Mouse (Mus musculus) forebrain, embryonic 12.5 days (tissue): Measurements from ENCODE around the gene Gm10188. TPM values are rescaled to one million over a fixed set of nuclear protein-coding genes. Genes with fewer than 3 reads are reported as not detected.

Source experiments
- ATAC-seq: fragments of 200-750 bp; cut with Nextera tagmentation; 2 replicates; pipeline ENCODE4 v1.8.0; 2017; ENCODE audit warnings: moderate TSS enrichment; ENCODE audit not compliant: low FRiP score
- H3K27ac ChIP-seq: fragments of 300-500 bp; sonication (generic); 2 replicates; pipeline ENCODE4 v1.5.1; 2016; ENCODE audit warnings: mild to moderate bottlenecking
- H3K27me3 ChIP-seq: fragments of 300-500 bp; sonication (generic); 2 replicates; pipeline ENCODE4 v1.6.1; 2016; ENCODE audit warnings: mild to moderate bottlenecking
- H3K36me3 ChIP-seq: fragments of 300-500 bp; sonication (generic); replicated peaks from 2 replicates; pipeline ENCODE4 v1.6.1; 2016; ENCODE audit warnings: mild to moderate bottlenecking
- H3K4me1 ChIP-seq: fragments of 300-500 bp; sonication (generic); 2 replicates; pipeline ENCODE4 v1.6.1; 2016
- H3K4me2 ChIP-seq: fragments of 300-500 bp; sonication (generic); 2 replicates; pipeline ENCODE4 v1.6.1; 2016; ENCODE audit warnings: mild to moderate bottlenecking, moderate library complexity
- H3K4me3 ChIP-seq: fragments of 300-500 bp; sonication (generic); replicated peaks from 2 replicates; pipeline ENCODE4 v1.5.1; 2016; ENCODE audit warnings: mild to moderate bottlenecking
- H3K9ac ChIP-seq: fragments of 300-500 bp; sonication (generic); 2 replicates; pipeline ENCODE4 v1.6.1; 2016; ENCODE audit warnings: mild to moderate bottlenecking
- H3K9me3 ChIP-seq: fragments of 300-500 bp; sonication (generic); 2 replicates; pipeline ENCODE4 v1.6.1; 2016
- WGBS: fragments of 180-500 bp; shearing (Covaris S2); methylation state at CpG from one replicate; pipeline ENCODE4 v1.1.7; 2016; 5-methylcytosine and 5-hydroxymethylcytosine counted together
- polyA plus RNA-seq: library from polyadenylated mRNA; unstranded; fragments of >200 nt; fragmentation: Nextera tagmentation; extraction: Ambion mirVana; gene quantifications from 2 replicates; pipeline ENCODE4 v1.2.1, GENCODE M21; 2016

Gene Gm10188
- polyA plus RNA-seq, 1 experiment from 2014 or later: 0.59 TPM

DNA sequence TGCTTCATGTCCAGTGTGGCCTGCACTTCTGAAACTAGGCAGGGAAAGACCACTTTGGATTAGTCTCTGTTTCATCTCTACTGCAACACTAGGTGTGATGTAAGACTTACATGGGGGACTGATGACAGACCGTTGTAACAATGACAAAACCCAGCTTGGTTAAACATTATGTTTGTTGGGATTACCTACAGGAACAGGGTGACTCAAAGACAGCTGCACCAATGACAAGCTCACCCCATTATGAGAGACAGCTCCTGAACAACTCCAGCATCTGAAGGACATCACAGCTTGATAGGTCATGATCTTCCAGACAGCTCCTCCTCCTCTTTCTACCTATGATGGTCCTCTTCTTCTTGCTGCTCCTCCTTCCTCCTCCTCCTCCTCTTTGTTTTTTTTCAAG lies 30.8 kb upstream of the Gm10188 start:
- Histone ChIP-seq H3K27me3 (no peaks in the 10 kb centered on the region), H3K36me3 (no peaks in the 10 kb centered on the region), H3K9me3 (no peaks in the 10 kb centered on the region), H3K4me1 (peaks cover 6% of the 10 kb centered on the region), H3K27ac (no peak overlapping the region), H3K9ac (no peak overlapping the region), H3K4me2 (no peak overlapping the region), H3K4me3 (no peak overlapping the region)
- ATAC-seq: no peak
- WGBS: 88% methylated on average over 1 of the region's 1 CpGs

DNA sequence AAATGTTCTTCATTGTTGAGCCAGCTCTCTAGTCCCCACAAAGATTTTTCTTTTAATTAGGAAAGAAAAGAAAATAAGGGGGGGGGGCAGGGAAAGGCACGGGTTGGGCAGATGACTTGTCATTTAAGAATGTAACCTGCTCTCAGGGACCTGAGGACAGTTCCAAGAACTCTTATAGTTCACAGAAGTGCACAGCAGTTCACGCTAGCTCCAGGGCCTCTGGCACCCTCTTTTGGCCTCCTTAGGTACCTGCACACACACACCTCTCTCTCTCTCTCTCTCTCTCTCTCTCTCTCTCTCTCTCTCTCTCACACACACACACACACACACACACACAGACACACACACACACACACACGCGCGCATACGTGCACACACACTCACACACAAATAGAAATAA lies 24.9 kb upstream of the Gm10188 start:
- Histone ChIP-seq H3K9ac (no peak overlapping the region), H3K4me1 (no peaks in the 10 kb centered on the region), H3K9me3 (no peaks in the 10 kb centered on the region), H3K27ac (no peak overlapping the region), H3K4me2 (no peak overlapping the region), H3K4me3 (no peak overlapping the region), H3K27me3 (no peaks in the 10 kb centered on the region), H3K36me3 (no peaks in the 10 kb centered on the region)
- ATAC-seq: no peak
- WGBS: 81% methylated on average over 6 of the region's 6 CpGs

DNA sequence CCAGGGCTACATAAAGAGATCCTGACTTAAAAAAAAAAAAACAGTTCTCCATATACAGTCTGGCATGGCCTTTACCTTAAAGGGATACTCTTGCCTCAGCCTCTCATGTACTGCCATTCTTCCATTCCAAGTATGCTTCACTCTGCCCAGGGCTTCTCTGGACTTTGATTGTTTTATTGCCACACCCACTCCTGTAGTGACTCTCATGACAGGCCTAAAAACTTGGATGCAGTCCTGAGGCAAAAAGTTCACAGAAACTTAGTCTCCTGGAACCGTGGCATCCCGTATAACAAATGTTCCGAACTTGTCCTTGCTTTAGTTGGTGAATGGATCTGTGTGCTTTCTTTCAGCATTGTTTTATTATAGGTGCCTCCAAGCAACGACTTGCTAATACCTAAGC lies 17.1 kb upstream of the Gm10188 start:
- no peak for ATAC-seq
- Histone ChIP-seq H3K4me3 (no peak overlapping the region), H3K9me3 (no peaks in the 10 kb centered on the region), H3K27ac (no peak overlapping the region), H3K36me3 (no peaks in the 10 kb centered on the region), H3K9ac (no peak overlapping the region), H3K4me2 (no peak overlapping the region), H3K27me3 (no peaks in the 10 kb centered on the region), H3K4me1 (no peaks in the 10 kb centered on the region; the same call in 1 of the 2 replicates)
- WGBS: 93% methylated on average over 4 of the region's 4 CpGs

DNA sequence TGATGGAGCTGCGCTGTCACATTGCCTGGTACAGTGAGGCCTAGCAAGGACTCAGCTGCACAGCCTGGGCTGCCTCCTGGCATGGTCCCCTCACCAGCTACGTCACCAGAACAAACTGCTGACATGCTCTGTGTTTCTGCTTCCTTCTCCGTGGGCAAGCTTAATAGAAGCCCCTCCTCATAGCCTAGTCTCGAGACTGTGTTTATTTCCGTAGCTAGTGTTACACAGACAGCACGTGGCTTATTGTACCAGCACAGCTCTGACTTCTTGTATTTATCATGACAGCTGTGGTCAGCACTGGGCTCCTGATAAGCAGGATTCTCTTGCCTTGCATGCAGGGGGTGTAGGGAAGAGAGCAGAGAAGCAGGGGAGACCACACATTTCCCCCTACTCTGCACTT lies 16.6 kb upstream of the Gm10188 start:
- no peaks in the 10 kb centered on the region for H3K36me3 ChIP-seq

DNA sequence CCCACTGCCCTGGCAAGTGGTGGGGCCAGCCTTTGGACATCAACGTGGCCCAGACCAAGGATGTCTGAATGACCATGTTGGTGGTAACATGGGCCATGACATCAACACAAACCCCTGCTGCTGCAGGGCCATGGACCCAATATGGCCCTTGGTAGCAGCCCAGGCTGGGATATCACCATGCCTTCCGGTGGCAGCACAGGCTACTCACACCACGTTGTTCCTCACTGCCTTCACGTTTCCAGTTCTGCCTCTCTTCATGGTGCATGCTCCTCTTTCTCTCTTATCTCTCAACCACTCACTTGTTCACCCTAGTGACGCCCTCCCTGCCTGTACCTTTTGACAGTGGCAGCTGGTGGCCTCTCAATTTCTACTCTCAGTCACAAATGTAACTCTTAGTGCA lies 15.4 kb upstream of the Gm10188 start:
- ATAC-seq: no peak
- H3K4me2 ChIP-seq: no peak overlapping the region
- no peak overlapping the region for H3K9ac ChIP-seq
- H3K9me3 ChIP-seq: no peaks in the 10 kb centered on the region
- H3K4me3 ChIP-seq: no peak overlapping the region
- no peaks in the 10 kb centered on the region; the same call in 1 of the 2 replicates for H3K4me1 ChIP-seq
- no peak overlapping the region for H3K27ac ChIP-seq
- 72% methylated on average over 5 of the region's 5 CpGs for WGBS
- no peaks in the 10 kb centered on the region for H3K27me3 ChIP-seq
- H3K36me3 ChIP-seq: no peaks in the 10 kb centered on the region

More for the DNA sequence above, 16.6 kb upstream of the Gm10188 start:
- H3K4me2 ChIP-seq: no peak overlapping the region
- H3K27me3 ChIP-seq: no peaks in the 10 kb centered on the region
- H3K9me3 ChIP-seq: no peaks in the 10 kb centered on the region
- H3K4me3 ChIP-seq: no peak overlapping the region
- no peaks in the 10 kb centered on the region; the same call in 1 of the 2 replicates for H3K4me1 ChIP-seq
- H3K9ac ChIP-seq: no peak overlapping the region
- 83% methylated on average over 6 of the region's 6 CpGs for WGBS
- H3K27ac ChIP-seq: no peak overlapping the region
- ATAC-seq: no peak

DNA sequence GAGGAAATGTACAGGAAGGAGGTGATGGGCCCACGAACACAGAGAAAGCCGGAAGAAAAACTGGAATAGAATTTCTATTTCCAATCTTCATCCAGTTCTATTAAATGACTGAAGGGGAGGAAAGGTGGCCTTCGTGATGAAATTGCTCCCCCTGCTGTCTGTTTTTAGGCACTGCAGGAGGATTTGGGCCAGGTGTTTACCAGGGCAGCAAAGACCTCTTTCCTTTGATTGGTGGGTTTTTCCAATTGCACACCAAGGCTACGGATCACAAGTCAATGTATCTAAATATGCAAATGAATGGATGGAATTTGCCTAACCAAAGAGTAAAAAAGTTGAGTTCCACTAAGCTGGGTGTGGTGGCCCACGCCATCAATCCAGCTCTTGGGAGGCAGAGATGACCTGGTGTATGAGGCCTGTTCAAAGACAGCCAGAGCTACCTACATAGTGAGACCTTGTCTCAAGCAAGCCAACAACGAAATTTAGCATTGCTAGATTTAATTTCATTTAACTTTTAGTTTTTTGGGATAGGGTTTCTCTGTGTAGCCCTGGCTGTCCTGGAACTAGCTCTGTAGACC lies 8.1 kb upstream of the Gm10188 start:
- 23% methylated on average over 6 of the region's 6 CpGs for WGBS
- Histone ChIP-seq H3K4me1 (no peaks in the 10 kb centered on the region), H3K27me3 (peaks cover 12% of the 10 kb centered on the region; the same call in 1 of the 2 replicates), H3K27ac (no peak overlapping the region), H3K4me3 (no peak overlapping the region), H3K36me3 (no peaks in the 10 kb centered on the region), H3K4me2 (no peak overlapping the region), H3K9me3 (no peaks in the 10 kb centered on the region), H3K9ac (no peak overlapping the region)
- no peak for ATAC-seq

DNA sequence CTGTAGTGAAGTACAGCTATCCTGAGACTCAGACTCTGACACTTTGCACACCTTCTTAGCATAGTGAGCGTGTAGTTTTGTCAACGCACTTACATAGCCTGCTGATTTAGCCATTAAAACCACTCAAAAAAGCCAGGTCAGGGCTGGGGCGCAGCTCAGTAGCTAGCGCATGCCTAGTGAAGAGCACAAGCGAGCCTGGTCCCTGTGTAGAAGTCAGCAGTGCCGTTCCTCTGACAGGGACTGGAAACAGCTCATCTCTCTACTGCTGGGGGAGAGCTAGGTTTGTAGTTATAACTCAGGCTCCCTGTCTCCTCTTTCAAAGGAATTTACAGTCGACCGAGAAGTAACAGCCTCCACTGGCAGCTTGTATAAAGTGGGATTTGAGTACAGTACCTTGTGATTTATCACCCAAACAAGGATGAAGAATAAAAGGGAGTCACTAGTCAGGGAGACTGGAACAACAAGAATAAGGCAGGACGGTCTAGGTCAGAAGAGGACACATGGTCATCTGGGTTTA lies 5.2 kb upstream of the Gm10188 start:
- H3K9ac ChIP-seq: no peak overlapping the region

DNA sequence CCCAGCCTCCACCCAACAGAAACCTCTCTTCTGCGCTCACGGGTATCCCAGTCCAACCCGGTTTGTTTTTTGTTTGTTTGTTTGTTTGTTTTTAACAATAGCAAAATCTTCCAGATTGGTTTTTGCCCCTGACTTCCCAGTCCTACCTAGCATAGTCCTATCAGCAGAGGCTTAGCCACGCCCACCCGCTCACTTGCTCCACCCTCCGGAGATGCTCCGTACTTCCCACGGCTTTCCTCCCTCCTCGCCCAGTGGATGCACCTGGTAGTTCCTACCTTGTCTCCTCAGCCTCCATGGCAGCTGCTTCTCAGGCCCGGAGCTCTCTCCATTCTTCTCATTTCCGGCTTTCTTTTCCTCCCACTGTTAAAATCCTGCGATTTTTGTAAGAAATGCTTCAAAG lies 4.0 kb upstream of the Gm10188 start:
- Histone ChIP-seq H3K36me3 (no peaks in the 10 kb centered on the region), H3K4me3 (no peak overlapping the region), H3K4me2 (no peak overlapping the region), H3K9me3 (no peaks in the 10 kb centered on the region), H3K4me1 (peaks cover 6% of the 10 kb centered on the region; the same call in 1 of the 2 replicates), H3K9ac (no peak overlapping the region), H3K27ac (no peak overlapping the region), H3K27me3 (peaks cover 12% of the 10 kb centered on the region; the same call in 1 of the 2 replicates)
- peak; percentile 68 for ATAC-seq
- 19% methylated on average over 12 of the region's 12 CpGs for WGBS

More for the DNA sequence above, 5.2 kb upstream of the Gm10188 start:
- Histone ChIP-seq H3K4me1 (peaks cover 6% of the 10 kb centered on the region; the same call in 1 of the 2 replicates), H3K4me2 (no peak overlapping the region), H3K9me3 (no peaks in the 10 kb centered on the region), H3K36me3 (no peaks in the 10 kb centered on the region), H3K27ac (no peak overlapping the region), H3K4me3 (no peak overlapping the region), H3K27me3 (peaks cover 12% of the 10 kb centered on the region; the same call in 1 of the 2 replicates)
- ATAC-seq: no peak
- WGBS: 79% methylated on average over 9 of the region's 9 CpGs

DNA sequence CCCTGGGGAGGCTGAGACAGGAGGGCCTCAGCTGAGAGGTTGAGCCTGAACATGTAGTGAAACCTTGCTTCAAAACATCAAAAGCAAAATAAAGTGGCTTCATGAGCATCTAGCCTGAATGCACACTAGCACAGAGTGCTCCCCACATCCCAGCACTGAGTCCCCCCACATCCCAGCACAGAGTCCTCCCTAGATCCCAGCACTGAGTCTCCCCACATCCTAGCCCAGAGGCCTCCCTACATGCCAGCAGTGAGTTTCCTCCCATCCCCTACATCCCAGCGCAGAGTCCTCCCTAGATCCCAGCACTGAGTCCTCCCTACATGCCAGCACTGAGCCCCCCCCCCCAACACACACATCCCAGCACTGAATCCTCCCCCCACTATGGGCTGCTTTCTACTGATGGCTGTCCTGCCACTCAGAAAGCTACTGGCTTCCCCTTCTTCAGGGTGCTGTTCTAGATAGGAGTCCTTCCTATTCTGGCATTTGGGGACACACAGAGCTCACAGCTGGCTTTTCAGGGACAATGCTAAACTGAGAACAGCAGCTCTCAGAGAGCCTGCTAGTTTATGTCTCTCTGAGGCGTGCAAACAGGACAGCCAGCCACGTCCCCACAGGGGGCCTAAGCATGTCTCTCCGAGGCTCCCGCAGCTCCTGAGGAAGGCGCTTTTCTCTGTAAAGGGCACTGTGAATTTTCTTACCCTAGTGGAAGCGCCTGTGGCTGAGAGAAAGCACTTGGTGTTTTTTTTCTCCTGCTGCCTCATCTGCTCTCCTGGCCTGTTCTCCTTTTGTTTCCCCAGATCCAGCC lies 2.1 kb upstream of the Gm10188 start:
- Histone ChIP-seq H3K36me3 (no peaks in the 10 kb centered on the region), H3K27me3 (peaks cover 12% of the 10 kb centered on the region; the same call in 1 of the 2 replicates), H3K9ac (no peak overlapping the region), H3K4me3 (no peak overlapping the region), H3K27ac (no peak overlapping the region; the same call in 1 of the 2 replicates), H3K4me1 (peaks cover 6% of the 10 kb centered on the region; the same call in 1 of the 2 replicates), H3K4me2 (no peak overlapping the region), H3K9me3 (no peaks in the 10 kb centered on the region)
- 31% methylated on average over 7 of the region's 7 CpGs for WGBS
- ATAC-seq: no peak

DNA sequence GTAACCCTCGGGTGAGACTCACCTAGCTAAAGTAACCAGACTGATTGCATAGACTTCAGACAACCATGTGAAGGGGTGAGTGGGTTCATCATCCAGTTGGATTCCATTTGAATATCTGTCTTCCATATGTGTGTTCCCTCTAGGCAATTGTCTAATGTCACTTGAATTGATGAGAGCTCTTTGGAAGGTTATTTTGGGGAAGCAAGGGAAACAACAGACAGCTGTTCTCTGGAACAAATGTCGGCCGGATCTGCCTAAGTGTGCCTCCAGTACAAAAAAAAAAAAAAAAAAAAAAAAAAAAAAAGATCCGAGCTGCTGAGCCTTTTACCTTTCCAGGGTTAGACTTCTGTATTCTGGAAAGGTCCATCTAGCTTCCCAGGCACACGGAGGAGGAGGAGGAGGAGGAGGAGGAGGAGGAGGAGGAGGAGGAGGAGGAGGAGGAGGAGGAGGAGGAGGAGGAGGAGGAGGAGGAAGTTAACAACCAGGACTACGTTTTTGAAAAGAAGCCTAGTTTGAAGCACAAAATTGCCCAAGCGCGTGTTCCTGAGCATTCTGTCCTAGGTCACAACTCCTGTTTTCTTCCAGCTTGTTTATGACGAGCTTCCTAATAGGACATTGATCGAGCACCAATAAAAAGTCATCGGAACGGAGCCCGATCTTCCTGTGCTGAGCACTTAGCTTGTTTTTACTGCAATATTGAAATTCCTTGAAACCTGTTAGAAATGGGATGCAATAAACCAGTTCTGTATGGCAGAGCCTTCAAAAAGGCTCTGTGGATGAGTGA lies 3.1 kb downstream of the Gm10188 start:
- ATAC-seq: no peak
- no peaks in the 10 kb centered on the region for H3K36me3 ChIP-seq
- no peaks in the 10 kb centered on the region for H3K27me3 ChIP-seq
- no peak overlapping the region for H3K4me3 ChIP-seq
- H3K9me3 ChIP-seq: no peaks in the 10 kb centered on the region
- WGBS: 90% methylated on average over 11 of the region's 13 CpGs
- H3K4me1 ChIP-seq: peaks cover 16% of the 10 kb centered on the region
- H3K9ac ChIP-seq: no peak overlapping the region
- H3K27ac ChIP-seq: no peak overlapping the region
- no peak overlapping the region for H3K4me2 ChIP-seq

DNA sequence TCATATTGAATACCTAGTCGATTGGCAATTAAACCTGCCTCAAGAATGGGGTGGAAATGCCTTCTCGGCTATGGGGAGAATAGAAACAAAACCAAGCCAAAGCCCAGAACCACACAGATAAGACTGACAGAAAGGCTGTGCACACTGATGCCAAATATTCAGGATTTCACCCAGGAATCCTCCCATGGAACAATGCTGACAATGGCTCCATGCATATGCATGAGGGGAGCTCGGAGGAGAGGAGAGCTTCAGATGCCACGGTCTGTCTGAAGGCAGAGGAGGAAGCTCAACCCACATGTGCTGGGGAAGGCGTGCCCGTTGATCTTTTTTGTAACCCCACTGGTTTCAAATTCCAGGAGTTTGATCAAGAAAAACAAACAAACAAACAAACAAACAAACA lies 7.4 kb downstream of the Gm10188 start:
- H3K27me3 ChIP-seq: peaks cover 8% of the 10 kb centered on the region
- H3K9ac ChIP-seq: no peak overlapping the region
- peak overlapping the region; percentile 76 for H3K27ac ChIP-seq
- no peaks in the 10 kb centered on the region for H3K36me3 ChIP-seq
- 22% methylated on average over 6 of the region's 6 CpGs for WGBS
- peak; percentile 79; the same call in 1 of the 2 replicates for ATAC-seq
- peaks cover 28% of the 10 kb centered on the region for H3K4me1 ChIP-seq
- H3K4me3 ChIP-seq: no peak overlapping the region
- H3K4me2 ChIP-seq: 0 out of 2 replicates have a peak overlapping the region, but pooled peaks have one; percentile 6
- H3K9me3 ChIP-seq: no peaks in the 10 kb centered on the region

DNA sequence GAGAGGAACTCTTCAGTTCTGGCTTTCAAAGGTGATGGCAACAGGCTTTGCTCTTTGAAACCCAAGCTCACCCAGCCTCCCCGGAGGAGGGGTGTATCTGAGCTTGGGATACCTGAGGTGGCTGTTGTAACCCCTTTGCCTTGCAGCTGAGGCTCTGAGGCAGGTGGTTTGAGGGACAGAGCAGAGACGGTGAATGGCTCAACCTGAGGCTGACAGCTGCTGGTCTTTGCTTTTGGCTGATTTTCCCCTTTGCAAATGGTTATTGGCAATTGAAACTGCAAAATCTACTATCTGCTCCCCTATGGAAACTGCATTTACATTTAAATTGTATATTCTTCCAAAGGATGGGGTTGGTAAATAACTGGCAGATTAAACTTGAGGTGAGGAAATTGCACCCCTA lies 7.9 kb downstream of the Gm10188 start:
- no peaks in the 10 kb centered on the region for H3K36me3 ChIP-seq
- peaks cover 28% of the 10 kb centered on the region for H3K4me1 ChIP-seq
- peaks cover 8% of the 10 kb centered on the region for H3K27me3 ChIP-seq
- no peak overlapping the region for H3K9ac ChIP-seq
- H3K27ac ChIP-seq: no peak overlapping the region
- WGBS: 30% methylated on average over 2 of the region's 2 CpGs
- no peak overlapping the region for H3K4me3 ChIP-seq
- no peaks in the 10 kb centered on the region for H3K9me3 ChIP-seq
- 0 out of 2 replicates have a peak, but pooled peaks have one; percentile 24 for ATAC-seq
- H3K4me2 ChIP-seq: no peak overlapping the region
